Mouse (Mus musculus): Measurements from ENCODE around the gene Vps52. TPM values are rescaled to one million over a fixed set of nuclear protein-coding genes. Genes with fewer than 3 reads are reported as not detected.

The Vps52 gene
- polyA plus RNA-seq (2015; fragmentation: Nextera tagmentation; extraction: Ambion mirVana) = 66.4 and 69.8 TPM in 2 replicates

DNA sequence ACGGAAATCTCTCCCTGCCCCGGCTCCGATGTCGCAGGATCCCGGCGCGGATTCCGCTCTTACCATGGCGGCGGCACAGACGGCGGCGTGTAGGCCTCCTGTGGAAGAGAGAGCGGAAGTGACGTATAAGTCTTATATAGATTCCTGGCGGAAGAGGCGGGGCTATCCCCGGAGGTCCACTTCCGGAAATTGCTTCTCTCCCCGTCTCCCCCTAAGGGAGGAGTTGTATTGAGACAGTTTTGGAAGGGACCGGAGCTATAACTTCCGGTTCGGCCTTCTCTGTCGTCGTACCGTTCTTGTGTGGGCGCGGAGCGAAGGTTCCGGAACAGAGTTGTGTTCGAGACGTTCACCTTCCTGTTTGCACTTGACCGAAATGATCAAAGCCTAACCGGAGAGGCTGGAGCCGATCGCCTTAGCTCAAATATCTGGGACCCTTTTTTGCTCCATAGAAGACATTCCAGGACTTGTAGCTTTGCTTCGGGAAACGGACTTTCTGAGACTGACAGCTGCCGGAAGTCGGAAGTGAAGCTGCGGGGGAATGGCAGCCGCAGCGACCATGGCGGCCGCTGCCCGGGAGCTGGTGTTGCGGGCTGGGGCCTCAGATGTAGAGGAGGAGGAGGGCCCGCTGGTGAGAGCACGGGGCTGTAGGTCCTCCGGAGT lies at the start of gene Vps52, which contains the start of gene Rps18:
Vps52 (plus strand) TSS at position 258 of the 660 bp plus-strand sequence.
Rps18 (minus strand) TSS at position 447 of the 660 bp plus-strand sequence.
- peak; percentile 90 for ATAC-seq
- Histone ChIP-seq H3K36me3 (peaks cover 57% of the 10 kb centered on the region), H3K4me1 (replicated peaks) (peaks cover 60% of the 10 kb centered on the region)

DNA sequence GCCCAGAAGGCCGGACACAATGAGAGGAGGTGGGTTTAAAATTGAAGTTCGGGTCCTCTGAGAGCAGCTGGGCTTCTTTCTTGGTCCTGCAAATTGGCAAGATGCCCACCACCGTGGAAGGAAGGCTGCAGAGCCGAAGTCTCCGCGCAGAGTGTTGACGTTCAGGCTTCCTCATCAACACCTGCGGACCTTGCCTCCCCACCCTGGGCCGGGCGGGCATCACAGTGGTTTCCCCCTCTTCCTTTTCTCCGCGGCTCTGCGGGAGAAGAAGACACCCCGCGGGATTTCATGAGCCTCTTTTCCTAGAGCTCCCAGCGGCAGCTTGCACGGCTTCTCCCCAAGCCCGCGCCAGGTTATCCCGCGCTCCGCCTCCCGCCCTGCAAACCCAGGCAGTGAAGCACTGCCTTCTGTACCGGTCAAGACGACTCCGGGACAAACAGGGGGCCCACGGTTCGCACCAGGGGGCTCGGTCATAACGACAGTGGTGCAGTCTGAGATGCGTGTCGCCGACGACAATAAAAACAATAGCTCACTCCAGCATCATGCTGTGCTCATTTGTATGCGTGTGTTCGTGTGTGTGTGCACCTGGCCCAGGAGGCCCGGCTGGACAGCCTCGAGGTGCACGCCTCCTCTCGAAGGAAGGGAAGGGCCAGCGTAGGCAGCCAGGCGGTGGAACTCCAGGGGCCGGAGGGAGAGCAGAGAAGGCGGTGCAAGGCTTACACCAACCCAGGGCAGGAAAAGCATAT lies 47.1 kb upstream of the Vps52 start:
- Histone ChIP-seq H3K9me3 (no peaks in the 10 kb centered on the region), H3K36me3 (peaks cover 24% of the 10 kb centered on the region), H3K4me1 (replicated peaks) (peaks cover 32% of the 10 kb centered on the region), H3K4me3 (replicated peaks) (peak overlapping the region; percentile 89), H3K27ac (peak overlapping the region; percentile 91), H3K9ac (replicated peaks) (peak overlapping the region; percentile 74), H3K4me2 (replicated peaks) (peak overlapping the region; percentile 83), H3K27me3 (no peaks in the 10 kb centered on the region)
- WGBS = 0% methylated on average over 41 of the region's 44 CpGs
- ATAC-seq = peak; percentile 18; the same call in 1 of the 2 replicates

More for the DNA sequence above, at the start of gene Vps52, which contains the start of gene Rps18:
- peak within 1 kb of the TSS; percentile 87 for H3K4me2 ChIP-seq (replicated peaks)
- no peaks in the 10 kb centered on the region for H3K27me3 ChIP-seq
- H3K9ac ChIP-seq (replicated peaks) = peak within 1 kb of the TSS; percentile 96
- H3K27ac ChIP-seq = peak within 1 kb of the TSS; percentile 90
- WGBS = under 1% methylated on average over 50 of the region's 50 CpGs
- H3K4me3 ChIP-seq (replicated peaks) = peak within 1 kb of the TSS; percentile 85
- no peaks in the 10 kb centered on the region for H3K9me3 ChIP-seq

DNA sequence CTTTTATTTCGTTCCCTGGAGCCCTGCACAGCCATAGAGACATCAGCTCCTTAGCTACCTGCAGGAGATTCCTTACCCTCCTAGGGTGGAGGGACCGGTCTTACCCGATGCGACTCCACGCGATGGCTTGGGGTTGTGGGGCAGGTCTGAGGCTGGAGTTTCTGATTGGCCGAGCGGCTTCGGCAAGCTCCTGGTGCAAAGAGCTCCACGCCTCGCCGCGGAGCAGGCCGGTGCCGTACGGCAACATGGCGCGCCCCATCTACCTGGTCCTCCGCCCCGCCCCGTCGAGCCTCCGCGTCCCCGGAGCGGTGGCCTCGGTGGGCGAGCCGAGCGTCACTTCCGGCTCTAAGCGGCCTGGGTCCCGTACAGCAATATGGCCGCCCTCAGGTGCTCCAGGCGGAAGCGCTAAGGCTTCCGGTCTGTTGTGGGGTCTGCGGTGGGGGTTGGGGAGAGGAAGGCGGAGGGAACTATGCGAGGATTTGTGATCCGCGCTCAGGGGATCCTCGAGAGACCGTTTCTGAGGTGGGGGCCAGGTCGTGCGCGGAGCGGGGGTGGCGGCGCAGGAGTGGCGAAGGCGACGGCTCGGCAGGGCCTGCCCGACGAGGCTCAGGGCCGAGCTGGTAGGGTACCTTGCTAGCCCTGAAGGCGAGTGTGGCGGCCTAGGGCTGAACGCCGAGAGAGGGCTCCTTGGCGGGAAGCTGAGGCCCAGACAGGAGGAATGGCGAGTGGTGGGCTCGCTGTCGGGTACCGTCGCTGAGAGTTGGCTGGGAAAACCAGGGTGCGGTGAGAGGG lies 46.3 kb upstream of the Vps52 start, which contains the start of gene Daxx:
Daxx (plus strand) TSS at position 338 of the 792 bp plus-strand sequence.
- peak within 1 kb of the TSS; percentile 93 for H3K9ac ChIP-seq (replicated peaks)
- peaks cover 38% of the 10 kb centered on the region for H3K4me1 ChIP-seq (replicated peaks)
- H3K4me2 ChIP-seq (replicated peaks) = peak within 1 kb of the TSS; percentile 83
- H3K27me3 ChIP-seq = no peaks in the 10 kb centered on the region
- no peaks in the 10 kb centered on the region for H3K9me3 ChIP-seq
- H3K36me3 ChIP-seq = peaks cover 32% of the 10 kb centered on the region
- H3K4me3 ChIP-seq (replicated peaks) = peak within 1 kb of the TSS; percentile 89
- peak; percentile 98 for ATAC-seq
- H3K27ac ChIP-seq = peak within 1 kb of the TSS; percentile 91
- under 1% methylated on average over 68 of the region's 68 CpGs for WGBS

DNA sequence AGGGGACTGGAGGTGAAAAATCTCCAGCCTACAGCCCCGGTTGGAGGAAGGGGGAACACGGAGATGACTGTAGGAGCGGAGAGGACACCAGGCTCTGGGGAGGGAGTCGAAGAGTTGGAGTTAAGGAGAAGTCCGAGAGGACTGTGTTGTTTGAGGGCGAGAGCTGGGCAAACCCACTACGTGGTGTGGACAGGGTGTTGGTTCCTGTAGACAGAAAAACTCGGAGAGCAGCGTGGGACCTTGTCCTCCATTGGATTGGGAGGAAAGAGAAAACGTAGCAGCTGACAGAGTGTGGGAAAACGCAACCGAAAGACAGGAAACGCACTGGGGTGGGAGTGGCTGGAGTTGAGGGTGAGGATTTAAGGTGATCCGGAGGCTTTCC lies 45.8 kb upstream of the Vps52 start:
- peaks cover 44% of the 10 kb centered on the region for H3K4me1 ChIP-seq (replicated peaks)
- no peaks in the 10 kb centered on the region for H3K27me3 ChIP-seq
- peak overlapping the region; percentile 83 for H3K4me2 ChIP-seq (replicated peaks)
- peak overlapping the region; percentile 93 for H3K9ac ChIP-seq (replicated peaks)
- WGBS = 0% methylated on average over 14 of the region's 14 CpGs
- H3K27ac ChIP-seq = peak overlapping the region; percentile 85
- H3K9me3 ChIP-seq = no peaks in the 10 kb centered on the region
- peaks cover 38% of the 10 kb centered on the region for H3K36me3 ChIP-seq
- peak overlapping the region; percentile 89 for H3K4me3 ChIP-seq (replicated peaks)
- ATAC-seq = no peak; the same call in 1 of the 2 replicates

DNA sequence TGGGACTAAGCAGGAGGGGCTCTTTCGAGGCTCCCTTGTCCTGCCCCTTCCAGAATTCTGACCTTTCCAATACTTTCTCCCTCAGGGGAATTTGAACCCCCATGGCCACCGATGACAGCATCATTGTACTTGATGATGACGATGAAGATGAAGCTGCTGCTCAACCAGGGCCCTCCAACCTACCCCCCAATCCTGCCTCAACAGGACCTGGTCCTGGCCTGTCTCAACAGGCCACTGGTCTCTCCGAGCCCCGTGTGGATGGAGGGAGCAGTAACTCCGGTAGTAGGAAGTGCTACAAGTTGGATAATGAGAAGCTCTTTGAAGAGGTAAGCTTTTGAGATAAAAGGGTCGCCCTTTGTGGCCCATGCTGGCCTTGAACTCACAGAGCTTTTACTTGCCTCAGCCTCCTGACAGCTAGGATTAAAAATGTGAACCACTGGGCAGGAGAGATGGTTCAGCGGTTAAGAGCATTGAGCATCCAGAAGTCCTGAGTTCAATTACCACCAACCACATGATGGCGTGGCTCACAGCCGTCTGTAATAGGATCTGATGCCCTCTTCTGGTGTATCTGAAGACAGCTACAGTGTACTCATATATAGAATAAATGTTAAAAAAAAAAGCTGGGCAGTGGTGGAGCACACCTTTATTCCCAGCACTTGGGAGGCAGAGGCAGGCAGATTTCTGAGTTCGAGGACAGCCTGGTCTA lies 45.1 kb upstream of the Vps52 start:
- H3K36me3 ChIP-seq = peaks cover 42% of the 10 kb centered on the region
- peak overlapping the region; percentile 93 for H3K9ac ChIP-seq (replicated peaks)
- ATAC-seq = no peak
- peak overlapping the region; percentile 83 for H3K4me2 ChIP-seq (replicated peaks)
- H3K9me3 ChIP-seq = no peaks in the 10 kb centered on the region
- peak overlapping the region; percentile 89 for H3K4me3 ChIP-seq (replicated peaks)
- WGBS = 57% methylated on average over 11 of the region's 11 CpGs
- H3K27ac ChIP-seq = peak overlapping the region; percentile 85; the same call in 1 of the 2 replicates
- H3K4me1 ChIP-seq (replicated peaks) = peaks cover 50% of the 10 kb centered on the region
- no peaks in the 10 kb centered on the region for H3K27me3 ChIP-seq

DNA sequence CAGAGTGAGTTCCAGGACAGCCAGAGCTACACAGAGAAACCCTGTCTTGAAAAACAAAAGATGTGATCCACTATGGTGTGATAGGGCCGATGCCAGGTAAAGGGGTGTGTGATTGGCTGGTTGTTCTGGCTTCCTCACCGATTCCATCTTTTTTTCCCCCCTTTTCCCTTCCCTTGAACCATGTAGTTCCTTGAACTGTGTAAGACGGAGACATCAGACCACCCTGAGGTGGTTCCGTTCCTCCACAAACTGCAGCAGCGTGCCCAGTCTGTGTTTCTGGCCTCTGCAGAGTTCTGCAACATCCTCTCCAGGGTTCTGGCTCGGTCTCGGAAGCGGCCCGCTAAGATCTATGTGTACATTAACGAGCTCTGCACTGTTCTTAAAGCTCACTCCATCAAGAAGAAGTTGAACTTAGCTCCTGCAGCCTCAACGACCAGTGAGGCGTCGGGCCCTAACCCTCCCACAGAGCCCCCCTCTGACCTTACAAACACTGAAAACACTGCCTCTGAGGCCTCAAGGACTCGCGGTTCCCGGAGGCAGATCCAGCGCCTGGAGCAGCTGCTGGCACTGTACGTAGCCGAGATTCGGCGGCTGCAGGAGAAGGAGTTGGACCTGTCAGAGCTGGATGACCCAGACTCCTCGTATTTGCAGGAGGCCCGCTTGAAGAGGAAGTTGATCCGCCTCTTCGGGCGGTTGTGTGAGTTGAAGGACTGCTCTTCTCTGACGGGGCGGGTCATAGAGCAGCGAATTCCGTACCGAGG lies 44.4 kb upstream of the Vps52 start:
- Histone ChIP-seq H3K9me3 (no peaks in the 10 kb centered on the region), H3K9ac (replicated peaks) (peak overlapping the region; percentile 14; the same call in 1 of the 2 replicates), H3K27me3 (no peaks in the 10 kb centered on the region), H3K4me3 (replicated peaks) (0 out of 2 replicates have a peak overlapping the region, but pooled peaks have one; percentile 3), H3K4me2 (replicated peaks) (peak overlapping the region; percentile 83; the same call in 1 of the 2 replicates), H3K36me3 (peaks cover 42% of the 10 kb centered on the region), H3K4me1 (replicated peaks) (peaks cover 51% of the 10 kb centered on the region), H3K27ac (no peak overlapping the region)
- 93% methylated on average over 31 of the region's 31 CpGs for WGBS
- ATAC-seq = no peak

DNA sequence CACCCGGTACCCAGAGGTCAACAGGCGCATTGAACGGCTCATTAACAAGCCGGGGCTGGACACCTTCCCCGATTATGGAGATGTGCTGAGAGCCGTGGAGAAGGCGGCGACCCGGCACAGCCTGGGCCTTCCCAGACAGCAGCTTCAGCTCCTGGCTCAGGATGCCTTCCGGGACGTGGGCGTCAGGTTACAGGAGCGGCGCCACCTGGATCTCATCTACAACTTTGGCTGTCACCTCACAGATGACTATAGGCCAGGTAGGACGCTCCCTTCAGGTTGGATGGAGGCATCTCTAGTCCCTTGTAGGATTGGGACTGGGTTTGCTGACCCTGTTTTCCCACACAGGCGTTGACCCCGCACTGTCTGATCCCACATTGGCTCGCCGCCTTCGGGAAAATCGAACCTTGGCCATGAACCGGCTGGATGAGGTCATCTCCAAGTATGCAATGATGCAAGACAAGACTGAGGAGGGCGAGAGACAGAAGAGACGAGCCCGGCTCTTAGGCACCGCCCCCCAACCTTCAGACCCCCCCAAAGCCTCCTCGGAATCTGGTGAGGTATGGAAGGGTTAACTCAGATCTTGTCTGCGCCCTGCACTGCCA lies 43.7 kb upstream of the Vps52 start:
- 92% methylated on average over 28 of the region's 28 CpGs for WGBS
- Histone ChIP-seq H3K4me3 (replicated peaks) (no peak overlapping the region), H3K4me2 (replicated peaks) (no peak overlapping the region), H3K9ac (replicated peaks) (peak overlapping the region; percentile 14; the same call in 1 of the 2 replicates), H3K36me3 (peaks cover 42% of the 10 kb centered on the region), H3K27me3 (no peaks in the 10 kb centered on the region), H3K27ac (no peak overlapping the region), H3K9me3 (no peaks in the 10 kb centered on the region), H3K4me1 (replicated peaks) (peaks cover 57% of the 10 kb centered on the region)
- no peak for ATAC-seq

DNA sequence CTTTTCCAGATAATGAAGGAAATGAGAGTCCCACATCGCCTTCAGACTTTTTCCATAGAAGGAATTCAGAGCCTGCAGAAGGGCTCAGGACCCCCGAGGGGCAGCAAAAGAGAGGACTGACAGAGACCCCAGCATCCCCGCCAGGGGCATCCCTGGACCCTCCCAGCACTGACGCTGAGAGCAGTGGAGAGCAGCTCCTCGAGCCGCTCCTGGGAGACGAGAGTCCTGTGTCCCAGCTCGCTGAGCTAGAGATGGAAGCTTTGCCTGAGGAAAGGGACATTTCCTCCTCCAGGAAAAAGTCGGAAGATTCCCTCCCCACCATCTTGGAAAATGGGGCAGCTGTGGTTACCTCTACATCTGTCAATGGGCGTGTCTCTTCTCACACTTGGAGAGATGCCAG lies 42.3 kb upstream of the Vps52 start:
- no peak overlapping the region for H3K9ac ChIP-seq (replicated peaks)
- 93% methylated on average over 10 of the region's 10 CpGs for WGBS
- no peak for ATAC-seq
- peaks cover 5% of the 10 kb centered on the region for H3K27me3 ChIP-seq
- H3K4me1 ChIP-seq (replicated peaks) = peaks cover 63% of the 10 kb centered on the region
- H3K9me3 ChIP-seq = no peaks in the 10 kb centered on the region
- H3K4me2 ChIP-seq (replicated peaks) = no peak overlapping the region
- H3K36me3 ChIP-seq = peaks cover 54% of the 10 kb centered on the region
- H3K4me3 ChIP-seq (replicated peaks) = no peak overlapping the region
- no peak overlapping the region for H3K27ac ChIP-seq

DNA sequence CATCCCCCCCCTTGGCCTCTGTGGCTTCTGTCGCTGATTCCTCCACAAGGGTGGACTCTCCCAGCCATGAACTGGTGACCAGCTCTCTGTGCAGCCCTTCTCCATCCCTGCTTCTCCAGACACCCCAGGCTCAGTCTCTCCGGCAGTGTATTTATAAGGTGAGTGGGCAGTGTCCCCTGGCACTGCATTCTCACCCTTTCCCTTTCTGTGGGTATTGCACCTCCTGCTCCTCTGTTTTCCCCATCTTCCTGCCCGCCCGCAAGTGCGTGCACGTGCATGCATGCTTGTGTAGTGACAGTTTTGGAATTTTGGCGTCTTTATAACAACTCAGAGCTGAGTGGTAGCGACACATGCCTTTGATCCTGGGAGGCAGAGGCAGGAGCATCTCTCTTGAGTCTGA lies 41.7 kb upstream of the Vps52 start:
- no peak for ATAC-seq
- Histone ChIP-seq H3K36me3 (peaks cover 58% of the 10 kb centered on the region), H3K4me3 (replicated peaks) (no peak overlapping the region), H3K9ac (replicated peaks) (no peak overlapping the region; the same call in 1 of the 2 replicates), H3K4me1 (replicated peaks) (peaks cover 68% of the 10 kb centered on the region), H3K4me2 (replicated peaks) (no peak overlapping the region), H3K27ac (no peak overlapping the region), H3K27me3 (peaks cover 11% of the 10 kb centered on the region), H3K9me3 (no peaks in the 10 kb centered on the region)
- WGBS = 96% methylated on average over 8 of the region's 8 CpGs

DNA sequence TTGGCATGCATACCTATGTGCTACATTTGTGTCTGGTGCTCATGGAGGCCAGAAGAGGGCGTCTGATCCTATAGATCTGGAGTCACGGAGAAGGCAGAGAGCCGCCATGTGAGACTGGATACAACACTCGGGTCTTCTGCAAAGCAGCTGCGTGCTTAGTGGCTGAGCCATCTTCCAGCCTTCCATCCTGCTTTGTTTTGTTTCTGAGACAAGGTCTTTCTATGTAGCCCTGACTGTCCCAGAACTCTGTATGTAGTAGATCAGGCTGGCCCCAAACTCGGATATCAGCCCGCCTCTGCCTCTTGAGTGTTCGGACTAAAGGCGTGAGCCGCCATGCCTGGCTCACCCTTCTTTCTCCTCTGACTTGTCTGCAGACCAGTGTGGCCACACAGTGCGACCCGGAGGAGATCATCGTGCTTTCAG lies 40.6 kb upstream of the Vps52 start:
- Histone ChIP-seq H3K4me1 (replicated peaks) (peaks cover 76% of the 10 kb centered on the region), H3K4me2 (replicated peaks) (peak overlapping the region; percentile 64), H3K27ac (peak overlapping the region; percentile 51; the same call in 1 of the 2 replicates), H3K27me3 (peaks cover 13% of the 10 kb centered on the region), H3K9ac (replicated peaks) (no peak overlapping the region), H3K36me3 (peaks cover 58% of the 10 kb centered on the region), H3K9me3 (no peaks in the 10 kb centered on the region), H3K4me3 (replicated peaks) (peak overlapping the region; percentile 52)
- WGBS = 64% methylated on average over 13 of the region's 13 CpGs
- ATAC-seq = no peak
